Mouse (Mus musculus) heart, embryonic 14.5 days (tissue): Measurements from ENCODE around the gene Tmem79. TPM values are rescaled to one million over a fixed set of nuclear protein-coding genes. Genes with fewer than 3 reads are reported as not detected.
A peak's percentile ranks its signal among the peaks of the same experiment; 100 is the strongest.
"Not testable (repeated sequence)": the region's sequence is repeated elsewhere in the genome, so short reads cannot be mapped to it uniquely, and the experiment has no call there.

Experiments used
- ATAC-seq: fragments of 200-750 bp; cut with Nextera tagmentation; 2 replicates; pipeline ENCODE4 v1.8.0; 2017; ENCODE audit warnings: low read depth, moderate TSS enrichment; ENCODE audit not compliant: insufficient number of reproducible peaks, insufficient read depth, low FRiP score
- H3K27ac ChIP-seq, 2 experiments: fragments of 200-500 bp in 1 of 2; fragments of 300-500 bp in 1 of 2; sonication (generic) in 1 of 2; replicated peaks in 1 of 2; 2 replicates each; pipeline ENCODE4 v1.5.1; 2012 to 2014; ENCODE audit warnings: low read depth in 2 of 2, low read length in 2 of 2, control low read depth in 1 of 2, mild to moderate bottlenecking in 1 of 2, mixed read lengths in 1 of 2; ENCODE audit not compliant: control insufficient read depth in 1 of 2, insufficient read depth in 1 of 2
- H3K27me3 ChIP-seq: fragments of 300-500 bp; sonication (generic); 2 replicates; pipeline ENCODE4 v1.6.1; 2014; ENCODE audit warnings: mild to moderate bottlenecking, low read length, control low read depth; ENCODE audit not compliant: control insufficient read depth, insufficient read depth
- H3K36me3 ChIP-seq: fragments of 300-500 bp; sonication (generic); 2 replicates; pipeline ENCODE4 v1.6.1; 2014; ENCODE audit warnings: mild to moderate bottlenecking, control low read depth, low read length, mixed read lengths; ENCODE audit not compliant: control insufficient read depth, insufficient read depth
- H3K4me1 ChIP-seq, 2 experiments: fragments of 200-500 bp in 1 of 2; fragments of 300-500 bp in 1 of 2; sonication (generic) in 1 of 2; 2 replicates each; pipeline ENCODE4 v1.6.1; 2012 to 2014; ENCODE audit warnings: low read length in 2 of 2, control low read depth in 1 of 2, mixed read lengths in 1 of 2; ENCODE audit not compliant: control insufficient read depth in 2 of 2, insufficient read depth in 2 of 2
- H3K4me2 ChIP-seq: fragments of 300-500 bp; sonication (generic); 2 replicates; pipeline ENCODE4 v1.6.1; 2014; ENCODE audit warnings: mild to moderate bottlenecking, low read length
- H3K4me3 ChIP-seq, 2 experiments: fragments of 200-500 bp in 1 of 2; fragments of 300-500 bp in 1 of 2; sonication (generic) in 1 of 2; 2 replicates each; pipeline ENCODE4 v1.5.1; 2012 to 2014; ENCODE audit warnings: low read length in 2 of 2, mild to moderate bottlenecking in 2 of 2, control low read depth in 1 of 2, low read depth in 1 of 2, moderate library complexity in 1 of 2; ENCODE audit not compliant: control insufficient read depth in 1 of 2, insufficient read depth in 1 of 2
- H3K9ac ChIP-seq: fragments of 300-500 bp; sonication (generic); 2 replicates; pipeline ENCODE4 v1.6.1; 2014; ENCODE audit warnings: mild to moderate bottlenecking, low read length
- H3K9me3 ChIP-seq: fragments of 300-500 bp; sonication (generic); 2 replicates; pipeline ENCODE4 v1.6.1; 2016; ENCODE audit warnings: low read length, control low read depth; ENCODE audit not compliant: control insufficient read depth
- WGBS: fragments of 180-500 bp; shearing (Covaris S2); extraction: QIAGEN DNeasy Blood & Tissue Kit; methylation state at CpG from one replicate; pipeline ENCODE4 v1.1.7; 2014; 5-methylcytosine and 5-hydroxymethylcytosine counted together
- polyA plus RNA-seq: library from polyadenylated mRNA; unstranded; fragments of >200 nt; fragmentation: Nextera tagmentation; extraction: Ambion mirVana; gene quantifications from 2 replicates; pipeline ENCODE4 v1.2.1, GENCODE M21; 2014

Tmem79 gene
- polyA plus RNA-seq, 1 experiment from 2014 or later = 1.1 TPM

DNA sequence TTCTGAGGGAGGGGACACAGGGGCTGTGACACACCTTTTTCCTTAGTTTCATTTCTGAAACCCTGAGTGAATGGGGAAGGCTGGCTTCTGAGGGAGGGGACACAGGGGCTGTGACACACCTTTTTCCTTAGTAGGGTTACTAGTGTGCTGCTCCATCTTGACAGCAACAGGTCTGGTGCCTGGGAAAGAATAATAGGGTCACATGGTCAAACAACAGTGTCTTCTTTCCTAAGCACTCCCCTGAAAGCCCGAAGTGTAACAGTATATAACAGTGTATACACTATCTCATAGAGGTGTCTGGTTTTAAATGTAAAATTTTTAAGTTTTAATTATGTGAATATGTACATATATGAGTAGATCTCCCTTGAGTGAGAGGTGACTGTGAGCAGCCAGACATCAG, 40.7 kb downstream of the Tmem79 start:
- not testable (repeated sequence) for H3K27ac ChIP-seq, ATAC-seq, H3K27me3 ChIP-seq, H3K9me3 ChIP-seq
- 63% methylated on average over 1 of the region's 1 CpGs for WGBS
- Histone ChIP-seq H3K36me3 (peaks cover 18% of the 10 kb centered on the region), H3K4me1 (peaks cover 2 to 17% of the 10 kb centered on the region in 2 experiments; a peak in 2 of 4 replicates), H3K4me2 (peak overlapping the region; percentile 80), H3K9ac (peak overlapping the region; percentile 76), H3K4me3 (0 out of 4 replicates have a peak overlapping the region, but pooled peaks of 1 of the 2 experiments have one; percentile 70)

DNA sequence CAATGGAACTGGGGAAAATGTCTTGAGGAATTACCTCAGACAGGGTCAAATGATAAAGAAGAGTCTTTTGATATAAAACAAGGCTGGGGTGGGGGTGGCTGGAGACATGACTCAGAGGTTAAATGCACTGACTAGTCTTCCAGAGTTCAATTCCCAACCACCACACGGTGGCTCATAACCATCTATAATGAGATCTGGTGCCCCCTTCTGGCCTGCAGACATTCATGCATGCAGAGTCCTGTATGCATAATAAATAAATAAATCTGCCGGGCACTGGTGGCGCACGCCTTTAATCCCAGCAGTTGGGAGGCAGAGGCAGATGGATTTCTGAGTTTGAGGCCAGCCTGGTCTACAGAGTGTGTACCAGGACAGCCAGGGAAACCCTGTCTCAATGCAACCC, 44.0 kb downstream of the Tmem79 start:
- no peak for ATAC-seq
- Histone ChIP-seq H3K27me3 (no peaks in the 10 kb centered on the region), H3K4me1 (0 out of 4 replicates have a peak, but pooled peaks cover 2 to 6% of the 10 kb centered on the region in 2 experiments), H3K4me2 (no peak overlapping the region), H3K4me3 (no peak overlapping the region), H3K27ac (no peak overlapping the region), H3K9me3 (no peaks in the 10 kb centered on the region), H3K9ac (no peak overlapping the region), H3K36me3 (0 out of 2 replicates have a peak, but pooled peaks cover 3% of the 10 kb centered on the region)
- WGBS = 64% methylated on average over 4 of the region's 4 CpGs

DNA sequence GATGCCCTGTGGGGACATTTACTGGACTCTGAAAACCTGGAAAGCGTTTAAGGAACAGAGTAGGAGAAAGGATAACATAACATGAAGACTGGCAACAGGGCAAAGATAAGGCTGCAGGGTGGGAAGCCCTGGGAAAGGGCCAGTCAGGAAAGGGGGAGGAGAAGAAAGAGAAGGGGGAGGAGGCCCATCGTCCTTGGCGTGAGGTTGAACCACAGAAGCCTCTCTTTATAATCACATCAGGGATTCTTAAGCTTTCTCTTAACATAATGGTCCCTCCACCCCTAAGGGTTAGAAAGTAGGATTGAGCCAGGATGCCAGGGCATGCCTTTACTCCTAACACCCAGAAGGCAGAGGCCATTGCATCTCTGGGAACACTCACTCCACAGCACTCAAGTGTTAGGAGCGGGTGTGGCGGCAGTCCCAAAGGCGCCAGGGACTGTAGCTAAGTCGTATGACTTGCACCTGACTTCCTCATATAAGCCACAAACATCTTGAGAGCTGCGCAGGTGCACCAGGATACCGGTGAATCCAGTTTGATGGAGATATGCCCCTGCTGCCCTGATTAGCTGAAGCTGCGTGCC, 47.7 kb downstream of the Tmem79 start:
- not testable (repeated sequence) for H3K27ac ChIP-seq

DNA sequence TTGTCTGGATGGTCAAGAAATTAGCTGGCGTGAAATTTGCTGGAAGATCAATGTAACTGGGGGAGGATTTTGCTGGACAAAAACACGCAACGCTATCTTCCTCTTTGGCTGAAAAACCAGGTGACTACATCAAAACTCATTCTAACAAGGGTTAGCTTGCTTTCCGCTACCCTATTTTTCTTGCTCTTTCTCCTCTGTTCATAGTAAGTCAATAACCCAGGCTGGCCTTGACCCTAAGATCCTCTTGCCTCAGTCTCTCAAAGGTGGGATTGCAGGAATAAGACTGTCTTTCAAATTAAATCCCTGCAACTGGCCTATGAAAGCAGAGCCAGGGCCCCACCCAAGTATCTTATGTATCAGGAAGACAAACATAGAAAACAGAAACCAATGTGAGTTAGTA, 48.8 kb downstream of the Tmem79 start, which contains the start of gene Gm38392:
TSS of gene Gm38392 (minus strand) at position 101 of the 400 bp plus-strand sequence.
- Histone ChIP-seq H3K4me2 (no peak within 1 kb of the TSS), H3K27ac (no peak within 1 kb of the TSS), H3K9me3 (no peaks in the 10 kb centered on the region), H3K36me3 (peaks cover 8% of the 10 kb centered on the region; the same call in 1 of the 2 replicates), H3K4me1 (no peaks in the 10 kb centered on the region), H3K27me3 (no peaks in the 10 kb centered on the region), H3K9ac (no peak within 1 kb of the TSS), H3K4me3 (no peak within 1 kb of the TSS)
- no peak for ATAC-seq
- 88% methylated on average over 4 of the region's 4 CpGs for WGBS

More for the DNA sequence above, 47.7 kb downstream of the Tmem79 start:
- not testable (repeated sequence) for H3K9me3 ChIP-seq, ATAC-seq, H3K4me2 ChIP-seq, H3K4me3 ChIP-seq, H3K9ac ChIP-seq, H3K4me1 ChIP-seq, H3K27me3 ChIP-seq, H3K36me3 ChIP-seq
- 69% methylated on average over 8 of the region's 10 CpGs for WGBS

DNA sequence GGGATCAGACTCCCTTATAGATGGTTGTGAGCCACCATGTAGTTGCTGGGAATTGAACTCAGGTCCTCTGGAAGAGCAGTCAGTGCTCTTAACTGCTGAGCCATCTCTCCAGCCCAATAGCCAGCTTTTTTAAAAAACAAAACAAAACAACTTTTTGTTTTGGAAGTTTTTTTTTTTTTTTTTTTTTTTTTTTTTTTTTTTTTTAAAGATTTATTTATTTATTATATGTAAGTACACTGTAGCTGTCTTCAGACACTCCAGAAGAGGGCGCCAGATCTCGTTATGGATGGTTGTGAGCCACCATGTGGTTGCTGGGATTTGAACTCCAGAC, 50.4 kb downstream of the Tmem79 start:
- not testable (repeated sequence) for ATAC-seq, H3K27ac ChIP-seq, H3K36me3 ChIP-seq, H3K9ac ChIP-seq, H3K4me3 ChIP-seq, H3K9me3 ChIP-seq, H3K4me2 ChIP-seq, H3K4me1 ChIP-seq, H3K27me3 ChIP-seq
- WGBS = no CpG with 5 or more reads among the region's 2 CpGs

DNA sequence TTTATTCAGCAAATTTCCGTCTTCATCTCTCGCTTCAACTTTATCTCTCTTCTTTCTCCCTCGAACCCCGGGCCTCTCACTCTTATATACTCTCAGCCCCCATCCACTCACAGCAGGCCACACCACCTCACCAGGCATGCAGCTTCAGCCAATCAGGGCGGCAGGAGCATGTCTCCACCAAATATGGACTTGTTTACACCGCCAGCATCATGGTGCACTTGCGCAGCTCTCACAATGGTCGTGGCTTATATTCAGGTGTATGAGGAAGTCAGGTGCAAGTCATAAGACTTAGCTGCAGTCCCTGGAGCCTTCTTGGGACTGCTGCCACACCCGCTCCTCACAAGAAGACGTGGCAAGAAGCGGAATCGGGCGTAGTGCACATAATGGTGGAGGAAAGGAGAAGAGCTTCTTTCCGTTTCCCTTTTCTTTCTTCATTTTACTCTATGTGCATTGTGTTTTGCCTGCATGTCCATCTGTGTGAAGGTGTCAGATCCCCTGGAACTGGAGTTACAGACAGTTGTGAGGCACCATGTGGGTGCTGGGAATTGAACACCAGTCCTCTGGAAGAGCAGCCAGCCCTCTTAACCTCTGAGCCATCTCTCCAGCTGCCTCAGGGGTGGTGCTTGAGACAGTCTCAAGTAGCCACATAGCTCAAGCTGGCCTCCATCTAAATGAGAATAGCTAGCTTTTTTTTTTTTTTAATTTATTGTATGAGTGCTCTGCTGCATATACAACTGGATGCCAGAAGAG, 51.0 kb downstream of the Tmem79 start:
- WGBS = 93% methylated on average over 14 of the region's 14 CpGs
- H3K36me3 ChIP-seq, H3K4me1 ChIP-seq, H3K4me2 ChIP-seq, H3K4me3 ChIP-seq, H3K27me3 ChIP-seq, H3K9me3 ChIP-seq, H3K9ac ChIP-seq, H3K27ac ChIP-seq, ATAC-seq: not testable (repeated sequence)

DNA sequence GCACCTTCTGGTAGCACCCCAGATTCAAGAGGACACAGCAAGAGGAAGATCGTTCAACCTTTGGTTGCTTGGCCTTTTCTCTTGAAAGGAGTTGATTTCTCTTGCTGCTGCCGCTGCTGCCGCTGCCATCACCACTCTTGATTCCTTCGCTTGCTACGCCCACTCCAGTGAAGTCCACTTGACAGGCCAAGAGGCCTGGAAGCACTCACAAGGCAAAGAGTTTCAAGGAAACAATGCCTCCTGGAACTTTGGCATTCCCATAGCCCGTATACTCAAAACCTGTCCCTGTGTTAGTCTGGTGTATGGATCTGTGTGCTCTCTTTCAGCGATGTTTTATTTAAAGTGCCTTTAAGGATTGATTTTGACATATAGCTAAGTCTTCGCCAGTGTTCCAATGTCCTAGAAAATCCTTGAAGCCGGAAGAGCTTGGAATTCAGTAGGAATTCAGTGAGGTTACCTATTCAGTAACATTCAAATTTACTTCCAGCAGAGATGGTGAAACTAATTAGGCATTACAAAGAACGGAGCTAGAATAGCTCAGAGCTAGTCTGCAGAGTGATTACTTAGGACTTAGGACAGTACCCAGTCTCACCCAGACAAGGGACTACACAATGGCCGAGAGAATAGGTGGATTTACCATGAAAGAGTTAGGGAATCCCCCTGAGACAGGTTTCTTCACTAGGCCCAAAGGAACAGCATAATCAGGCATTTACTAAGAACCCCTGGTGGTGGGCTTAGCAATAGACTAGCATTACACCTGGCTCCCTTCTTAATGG, 54.6 kb downstream of the Tmem79 start:
- not testable (repeated sequence) for H3K27ac ChIP-seq, H3K9me3 ChIP-seq, ATAC-seq, H3K4me3 ChIP-seq, H3K27me3 ChIP-seq, H3K9ac ChIP-seq, H3K4me1 ChIP-seq, H3K4me2 ChIP-seq, H3K36me3 ChIP-seq
- WGBS = 60% methylated on average over 11 of the region's 11 CpGs
